Mouse (Mus musculus) lung, postnatal 0 days (tissue): Measurements from ENCODE around the gene Insyn1.

Source experiments
- CTCF ChIP-seq: IDR thresholded peaks from 2 replicates; pipeline ENCODE4 v1.5.1; 2016; ENCODE audit warnings: antibody characterized with exemption, mild to moderate bottlenecking
- EP300 ChIP-seq: IDR thresholded peaks from 2 replicates; pipeline ENCODE4 v1.6.1; 2016; ENCODE audit warnings: antibody characterized with exemption, mild to moderate bottlenecking, control low read depth

GRCm38 (mm10) chr9:58495035-58495434, 6.6 kb downstream of the Insyn1 start:
- no peak for TF ChIP-seq EP300
- no peak for TF ChIP-seq CTCF
